Mouse (Mus musculus) spleen, postnatal 36 days (tissue): ENCODE results near the gene Vkorc1.

Source experiments
- DNase-seq, 2 experiments: peaks; one replicate each; pipeline ENCODE4 v3.0.0; 2022; ENCODE audit warnings: low spot score in 2 of 2, mixed read lengths in 1 of 2

The Vkorc1 gene

DNA sequence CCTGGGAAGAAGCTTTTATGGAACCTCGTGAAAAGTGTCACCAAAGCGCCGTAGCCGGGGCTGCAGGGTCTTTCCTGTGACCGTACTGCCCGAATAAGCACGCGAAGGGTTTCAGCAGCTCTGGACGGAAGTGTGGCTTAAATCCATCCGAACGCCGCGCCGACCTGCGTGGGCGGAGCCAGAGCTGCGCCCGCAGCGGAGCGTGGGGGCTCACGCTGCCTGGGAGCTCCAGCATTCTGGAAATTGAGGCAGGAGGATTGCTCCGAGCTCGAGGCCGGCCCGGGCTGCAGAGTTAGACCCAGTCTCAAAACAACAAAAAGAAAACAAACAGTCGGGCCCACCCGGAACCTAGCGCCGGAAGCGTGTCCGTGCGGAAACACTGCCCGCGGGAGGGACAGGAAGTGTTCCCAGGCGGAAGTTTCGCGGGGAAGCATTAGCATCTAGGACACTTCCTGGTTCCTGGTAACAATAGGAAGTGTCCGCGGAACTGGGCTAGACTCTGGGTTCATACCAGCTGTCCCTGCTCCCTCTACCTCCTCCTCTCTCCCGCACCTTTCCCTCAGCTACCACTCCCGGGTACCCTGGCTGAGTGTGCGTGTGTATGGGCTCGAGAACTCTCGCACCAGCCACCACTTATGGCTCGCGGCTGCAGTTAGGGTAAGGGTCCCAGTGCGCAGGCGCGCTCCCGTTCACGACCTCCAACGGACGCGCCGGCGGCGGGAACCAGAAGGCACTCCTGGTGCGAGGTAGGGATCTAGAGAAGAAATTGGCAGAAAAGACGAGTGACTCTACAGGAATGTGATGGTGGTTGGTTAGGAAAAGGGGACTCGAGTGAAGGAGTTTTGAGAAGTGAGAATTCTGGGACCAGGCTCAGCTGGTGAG lies 18.7 kb downstream of the Vkorc1 start, which contains the start of gene Zfp668:
Zfp668 (minus strand) TSS at position 362 of the 882 bp plus-strand sequence.
- DNase-seq, result peak; percentile 85 to 90

DNA sequence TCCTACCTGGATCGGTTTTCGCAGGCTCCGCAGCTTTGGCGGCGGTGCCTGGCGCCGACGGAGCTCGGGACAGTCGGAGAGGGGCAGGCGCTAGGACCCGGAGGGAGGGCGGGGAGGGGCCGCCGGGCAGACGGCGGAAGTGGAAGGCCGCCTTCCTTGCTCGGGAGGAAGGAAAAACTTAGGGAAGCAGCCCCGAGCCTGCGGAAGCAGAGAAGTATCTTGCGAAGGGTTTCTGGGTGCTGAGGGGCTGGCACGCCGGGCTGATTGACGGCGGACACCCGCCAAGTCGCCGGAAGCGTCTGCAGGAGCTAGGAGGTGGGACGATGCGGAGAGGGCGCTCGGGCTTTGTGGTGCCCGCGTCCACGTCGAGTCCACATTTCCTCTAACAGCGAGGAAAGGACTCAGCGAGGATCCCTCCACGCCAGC lies 19.4 kb downstream of the Vkorc1 start, which contains the start of gene Zfp646:
Zfp646 (plus strand) TSS at position 181 of the 426 bp plus-strand sequence.
- peak; percentile 73 for DNase-seq

GRCm38 (mm10) chr7:127875627-127876001 lies 19.8 kb downstream of the Vkorc1 start:
- peak; percentile 91 to 94 for DNase-seq

DNA sequence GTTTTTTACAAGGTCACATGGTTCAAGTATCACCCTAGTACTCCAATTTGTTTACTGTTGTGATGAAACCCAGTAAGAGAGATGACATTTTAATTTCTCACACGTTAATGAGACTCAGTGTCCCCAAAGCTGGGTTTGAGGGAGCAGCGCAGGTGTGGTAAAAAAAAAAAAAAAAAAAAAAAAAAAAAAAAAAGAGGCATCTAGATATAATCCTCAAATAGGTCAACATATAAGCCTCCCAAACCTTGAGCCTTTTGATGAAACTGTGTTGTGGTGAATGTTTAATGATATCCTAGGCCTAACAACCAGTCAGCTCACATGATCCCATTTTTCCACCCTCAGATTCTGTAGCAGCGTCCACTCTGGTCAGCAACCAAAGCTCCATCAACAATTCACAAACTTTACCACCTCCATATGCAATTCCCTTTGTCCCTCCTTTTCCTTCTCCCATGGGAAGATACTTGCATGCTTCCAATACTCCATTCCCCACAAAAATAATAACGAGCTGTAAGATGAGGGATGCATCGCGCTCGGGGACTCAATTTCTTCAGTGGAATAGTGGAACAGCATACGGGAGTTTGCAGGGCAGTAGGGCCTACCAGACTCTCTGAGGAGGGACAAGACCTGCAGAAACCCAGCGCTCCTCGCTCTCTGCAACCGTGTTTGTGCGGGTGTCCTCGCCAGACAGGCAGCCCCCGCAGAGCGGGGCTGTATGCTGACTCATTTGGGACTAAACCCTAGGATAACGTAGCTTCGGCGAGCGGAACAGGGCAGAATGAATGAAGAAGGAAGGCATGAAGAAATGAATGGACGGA lies 20.4 kb downstream of the Vkorc1 start:
- DNase-seq, result no peak

GRCm38 (mm10) chr7:127870136-127870821 lies 25.1 kb downstream of the Vkorc1 start:
- DNase-seq, result no peak

GRCm38 (mm10) chr7:127869149-127869810 lies 26.1 kb downstream of the Vkorc1 start:
- no peak for DNase-seq

- no peak for DNase-seq
Observed at GRCm38 (mm10) chr7:127867641-127868040, 27.8 kb downstream of the Vkorc1 start.

- no peak for DNase-seq
Observed at GRCm38 (mm10) chr7:127866434-127866833, 29.0 kb downstream of the Vkorc1 start.

GRCm38 (mm10) chr7:127858258-127858657 lies 37.2 kb downstream of the Vkorc1 start:
- DNase-seq, result no peak

DNA sequence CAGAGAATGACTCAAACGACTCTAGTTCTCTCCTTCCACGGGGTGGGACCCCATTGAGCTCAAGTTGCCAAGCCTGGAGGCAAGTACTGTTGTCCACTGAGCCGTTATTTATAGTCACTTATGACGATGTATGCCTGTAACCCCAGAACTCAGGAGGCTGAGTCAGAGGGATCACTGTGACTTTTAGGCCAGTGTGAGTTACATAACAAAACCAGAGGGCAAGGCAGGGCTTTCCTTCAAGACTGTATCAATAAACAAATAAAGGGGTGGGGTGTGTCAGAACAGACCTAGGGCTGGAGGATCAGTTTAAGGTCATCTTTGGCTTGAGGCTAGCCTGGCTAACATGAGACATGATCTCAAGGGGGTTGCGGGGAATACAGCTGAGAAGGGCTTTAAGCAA lies 44.5 kb downstream of the Vkorc1 start:
- DNase-seq, result no peak

DNA sequence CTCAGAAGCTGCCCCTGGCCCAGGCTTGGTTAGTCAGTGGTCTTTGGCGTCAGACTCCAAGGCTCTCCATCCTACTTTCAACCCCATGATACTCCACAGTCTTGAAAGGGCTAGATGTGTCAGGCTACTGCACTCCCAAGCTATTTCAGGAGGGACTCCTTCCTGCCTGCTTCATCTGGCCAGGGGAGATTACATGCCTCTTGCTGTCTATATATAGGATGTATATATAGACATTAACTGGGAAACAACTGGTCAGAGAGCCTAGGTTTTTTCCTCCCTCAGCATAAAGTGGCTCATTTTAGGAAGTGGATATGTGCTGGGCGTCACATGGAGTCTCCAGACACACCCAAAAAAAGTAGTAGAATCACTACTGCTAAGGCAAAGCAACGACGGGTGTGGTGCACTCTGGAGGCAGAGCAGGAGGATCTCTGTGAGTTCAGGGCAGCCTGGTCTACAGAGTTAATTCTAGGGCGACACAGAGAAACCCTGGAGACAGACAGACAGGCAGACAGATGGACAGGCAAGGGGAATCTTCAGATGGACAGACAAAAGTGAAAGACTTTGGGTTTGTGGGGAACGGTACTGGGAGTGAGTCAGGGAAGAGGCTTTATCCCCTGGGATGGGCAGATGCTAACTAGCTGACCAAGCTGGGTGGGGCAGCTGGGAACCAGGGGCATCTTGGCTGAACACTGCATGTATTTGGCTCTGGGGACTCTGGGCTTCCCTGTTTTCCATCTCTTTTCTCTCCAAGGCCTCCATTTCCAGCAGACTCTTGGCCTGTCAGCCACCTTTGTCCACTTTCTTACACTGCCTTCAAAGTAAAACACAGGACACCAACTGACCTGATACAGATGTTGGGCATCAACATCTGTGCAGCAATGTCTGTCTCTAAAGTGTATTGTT lies 45.2 kb downstream of the Vkorc1 start:
- no peak for DNase-seq
